Mouse (Mus musculus) spleen, embryonic (tissue): Measurements from ENCODE around the gene Snx29.
"Not testable (repeated sequence)": the region's sequence is repeated elsewhere in the genome, so short reads cannot be mapped to it uniquely, and the experiment has no call there.

ENCODE experiments used
- CTCF ChIA-PET: fragments of 350-600 bp; sonication (Branson Sonifier 250); formaldehyde crosslinking; loops from one replicate; lab custom pipeline; 2022; lab: Charles Lee

Snx29 gene

GRCm38 (mm10) chr16:11444626-11445025 lies 121.9 kb downstream of the Snx29 start:
- CTCF ChIA-PET, result no interaction called here

- CTCF ChIA-PET, result no interaction called here
Measured at GRCm38 (mm10) chr16:11446977-11447376, 124.3 kb downstream of the Snx29 start.

- CTCF ChIA-PET, result no interaction called here
Measured at GRCm38 (mm10) chr16:11447905-11448304, 125.2 kb downstream of the Snx29 start.

DNA sequence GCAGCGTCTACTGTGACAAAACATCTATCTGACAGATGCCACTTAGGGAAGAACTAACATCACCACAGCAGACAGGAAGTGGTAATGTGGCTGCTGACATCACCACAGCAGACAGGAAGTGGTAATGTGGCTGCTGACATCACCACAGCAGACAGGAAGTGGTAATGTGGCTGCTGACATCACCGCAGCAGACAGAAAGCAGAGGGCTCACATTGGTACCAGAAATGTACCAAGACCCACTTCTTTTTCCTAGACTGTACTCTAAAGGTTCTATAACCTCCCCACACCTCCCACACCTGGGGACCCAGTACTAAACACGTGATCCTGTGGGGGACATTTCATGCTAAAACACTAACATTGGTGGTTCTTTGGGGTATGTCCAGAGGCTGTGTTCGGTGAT lies 126.0 kb downstream of the Snx29 start:
- CTCF ChIA-PET, result not testable (repeated sequence)

GRCm38 (mm10) chr16:11449344-11449743 lies 126.6 kb downstream of the Snx29 start:
- CTCF ChIA-PET, result no interaction called here

- CTCF ChIA-PET, result no interaction called here
Measured at GRCm38 (mm10) chr16:11450626-11451025, 127.9 kb downstream of the Snx29 start.

GRCm38 (mm10) chr16:11454871-11455270 lies 132.2 kb downstream of the Snx29 start:
- CTCF ChIA-PET, result no interaction called here

- CTCF ChIA-PET, result no interaction called here
Measured at GRCm38 (mm10) chr16:11455545-11456140, 132.9 kb downstream of the Snx29 start.

DNA sequence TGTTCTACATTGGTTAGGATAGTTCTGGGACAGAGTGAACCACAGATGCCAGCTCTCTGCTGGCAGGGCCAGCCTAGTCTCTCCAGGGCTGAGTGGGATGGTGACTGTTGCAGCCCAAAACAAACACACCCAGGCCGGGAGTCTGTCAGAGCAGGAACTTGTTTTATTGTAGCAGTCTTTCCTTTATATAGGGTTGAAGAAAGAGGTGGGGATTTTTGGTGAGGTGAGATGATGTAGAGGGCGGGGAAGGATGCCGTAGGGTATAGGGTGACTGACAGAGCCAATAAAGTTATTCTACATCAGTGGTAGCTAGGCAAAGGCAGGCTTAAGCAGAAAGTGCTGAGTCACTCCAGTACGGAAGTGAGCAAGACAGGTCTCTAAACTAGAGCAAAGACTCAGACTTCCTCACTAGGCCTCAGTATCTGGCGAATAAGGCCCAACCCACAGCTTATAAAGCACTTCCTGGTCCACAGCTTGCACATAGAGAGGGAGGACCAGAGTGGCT lies 133.5 kb downstream of the Snx29 start:
- CTCF ChIA-PET, result interaction anchor here (0.7 kb wide), 1 partner anchor 25 kb away, joined by 3 read pairs; no protein-coding TSS in a partner anchor

DNA sequence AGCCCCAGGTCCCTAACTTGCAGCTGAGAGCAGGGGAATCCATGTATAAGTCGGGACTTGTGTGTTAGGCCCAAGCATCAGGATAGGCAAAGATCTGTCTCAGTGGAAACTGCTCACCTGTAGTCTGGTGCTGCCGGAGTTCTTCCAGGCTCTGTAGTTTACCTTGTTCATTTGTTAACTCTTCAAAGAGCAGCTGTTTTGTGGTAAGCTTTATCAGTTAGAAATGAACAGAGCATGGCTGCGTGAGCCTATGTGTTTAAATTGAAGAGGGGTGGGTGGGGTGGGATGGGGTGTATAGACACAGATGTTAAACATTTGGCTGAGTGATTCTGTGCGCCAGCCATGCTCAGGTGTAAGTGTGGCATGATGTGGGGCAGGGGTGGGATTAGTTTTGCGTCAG lies 134.4 kb downstream of the Snx29 start:
- CTCF ChIA-PET, result no interaction called here

- CTCF ChIA-PET, result no interaction called here
Measured at GRCm38 (mm10) chr16:11457609-11458350, 135.1 kb downstream of the Snx29 start.

GRCm38 (mm10) chr16:11460210-11460609 lies 137.5 kb downstream of the Snx29 start:
- CTCF ChIA-PET, result no interaction called here

GRCm38 (mm10) chr16:11461612-11462011 lies 138.9 kb downstream of the Snx29 start:
- CTCF ChIA-PET, result interaction anchor here (0.6 kb wide), 1 partner anchor 192 kb away, joined by 3 read pairs; no protein-coding TSS in a partner anchor

DNA sequence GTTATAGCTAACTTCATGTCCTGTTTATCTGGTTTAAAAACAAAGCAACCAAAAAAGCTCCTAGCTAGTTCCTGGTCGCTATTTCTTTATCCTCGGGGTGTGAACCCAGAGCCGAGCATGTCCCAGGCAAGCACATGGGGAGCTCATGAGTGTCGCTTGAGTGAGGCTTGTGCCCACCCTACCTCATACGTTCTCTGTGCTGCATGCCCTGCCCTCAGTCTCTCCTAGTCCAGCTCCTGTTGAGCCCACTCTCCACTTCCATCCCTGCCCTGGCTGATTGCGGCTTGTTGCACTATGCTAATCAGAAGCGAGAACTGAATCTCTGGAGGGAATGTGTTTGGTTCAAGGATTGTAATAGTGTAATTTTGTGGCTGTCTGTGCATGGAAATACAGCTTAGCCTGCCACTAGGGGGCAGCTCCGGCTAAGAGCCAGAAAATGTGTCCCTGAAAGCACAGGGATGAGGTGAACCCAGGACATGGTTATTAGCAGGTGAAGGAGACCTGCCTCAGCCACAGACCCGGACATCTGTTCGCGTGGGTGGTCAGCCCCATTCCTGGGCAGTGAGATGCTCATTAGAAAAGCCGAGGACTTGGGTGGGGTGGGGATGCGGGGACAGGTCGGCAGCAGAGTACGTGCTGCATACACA lies 145.9 kb downstream of the Snx29 start:
- CTCF ChIA-PET, result no interaction called here

DNA sequence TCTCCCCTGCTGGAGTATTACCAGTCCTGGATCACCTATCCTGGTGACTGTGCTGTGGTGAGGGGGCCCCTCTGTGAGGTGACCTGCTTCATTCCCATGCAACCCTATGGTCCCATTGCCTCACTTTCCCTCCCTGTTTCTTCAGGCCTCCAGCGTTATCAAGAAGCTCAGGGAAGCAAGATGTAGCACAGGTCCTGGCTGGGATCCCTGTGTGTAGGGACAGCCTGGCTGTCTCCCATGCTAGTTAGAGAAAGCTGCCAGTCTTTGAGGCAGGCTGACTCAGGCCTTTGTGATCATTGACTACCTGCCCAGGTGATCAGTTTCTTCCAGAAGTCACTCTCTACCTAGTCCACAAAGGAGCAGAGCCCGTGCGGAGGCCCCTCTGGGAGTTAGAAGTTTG lies 146.8 kb downstream of the Snx29 start:
- CTCF ChIA-PET, result no interaction called here

GRCm38 (mm10) chr16:11471246-11471645 lies 148.5 kb downstream of the Snx29 start:
- CTCF ChIA-PET, result interaction anchor here (0.5 kb wide), 1 partner anchor 761 kb away, joined by 4 read pairs; no protein-coding TSS in a partner anchor

- CTCF ChIA-PET, result no interaction called here
Measured at GRCm38 (mm10) chr16:11472852-11473251, 150.1 kb downstream of the Snx29 start.

DNA sequence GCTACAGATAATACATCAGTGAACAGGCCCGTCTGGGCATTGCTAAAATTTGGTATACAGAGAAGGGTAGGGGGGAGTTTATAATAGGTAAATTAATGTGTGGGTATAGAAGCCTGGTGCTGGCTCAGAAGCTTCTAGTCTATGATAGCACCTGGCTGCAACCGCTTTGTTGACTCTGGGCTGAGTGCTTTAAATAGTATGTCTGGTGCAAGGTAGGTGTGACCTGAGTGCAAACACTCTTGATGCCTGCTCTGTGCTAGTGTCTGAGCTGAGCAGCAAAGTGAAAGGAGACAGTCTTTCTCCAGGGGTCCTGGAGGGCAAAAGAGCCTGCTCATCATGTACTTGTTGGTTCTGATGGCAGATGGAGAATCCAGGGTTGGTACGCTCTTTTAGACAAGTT lies 150.8 kb downstream of the Snx29 start:
- CTCF ChIA-PET, result no interaction called here

- CTCF ChIA-PET, result no interaction called here
Measured at GRCm38 (mm10) chr16:11473893-11474505, 151.3 kb downstream of the Snx29 start.

DNA sequence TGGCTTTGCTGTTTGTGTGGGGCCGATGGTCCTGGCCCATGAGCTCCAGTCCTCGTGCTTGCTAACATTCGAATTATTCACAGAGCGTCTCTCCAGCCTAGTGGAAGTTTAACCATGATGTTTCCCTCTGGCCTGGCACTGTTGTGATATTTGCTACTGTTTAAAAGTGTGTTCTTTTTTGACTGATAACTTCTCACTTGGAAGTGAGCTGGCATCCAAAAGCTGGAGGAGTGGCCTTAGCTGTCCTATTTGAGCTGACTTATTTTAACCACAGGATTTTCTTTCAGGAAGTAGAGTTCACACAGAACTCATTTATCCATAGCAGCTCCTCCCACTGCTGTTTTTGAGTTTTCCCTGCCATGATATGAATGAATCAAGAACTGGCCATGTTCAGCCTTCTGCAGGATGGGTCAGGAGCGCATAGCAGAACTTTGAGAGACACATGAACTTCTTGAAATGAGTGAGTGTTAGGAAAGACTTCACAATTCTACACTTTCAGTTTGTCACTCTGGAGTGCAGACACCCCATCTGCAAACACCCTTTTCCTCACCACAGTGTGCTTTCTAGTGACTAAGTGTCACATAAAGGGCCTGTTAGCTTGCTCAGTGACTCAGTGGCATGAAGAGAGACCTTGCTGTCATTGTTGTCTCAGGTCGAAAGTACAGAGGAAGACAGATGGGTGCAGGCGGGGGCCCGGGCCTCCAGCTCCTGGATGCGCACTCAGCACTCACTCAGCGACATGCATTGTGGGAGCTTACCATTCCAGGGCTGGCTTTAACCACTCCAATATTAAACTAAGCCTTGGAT lies 152.6 kb downstream of the Snx29 start:
- CTCF ChIA-PET, result interaction anchor here (0.6 kb wide), 1 partner anchor 92 kb away, joined by 10 read pairs; no protein-coding TSS in a partner anchor

DNA sequence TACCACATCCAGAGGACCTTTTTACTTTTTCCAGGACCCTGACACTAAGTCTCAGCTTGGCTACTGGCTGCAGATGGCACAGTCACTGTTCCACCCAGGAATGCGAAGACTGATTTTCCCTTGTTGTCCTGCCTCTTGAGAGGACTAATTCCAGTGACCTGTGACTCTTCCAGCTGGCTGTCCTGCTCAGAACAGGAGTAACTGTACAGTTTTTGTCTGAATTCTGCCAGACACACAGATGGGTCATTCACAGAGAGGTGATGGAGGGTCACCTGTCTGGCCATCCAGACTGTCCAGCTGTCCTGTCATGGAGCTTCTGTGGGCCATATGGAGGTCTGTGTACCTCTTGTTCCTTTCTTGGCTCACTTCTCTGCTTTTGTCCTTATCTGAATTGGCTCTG lies 153.6 kb downstream of the Snx29 start:
- CTCF ChIA-PET, result no interaction called here
